Mouse (Mus musculus): ENCODE data around the gene Gm28048. TPM values are rescaled to one million over a fixed set of nuclear protein-coding genes. Genes with fewer than 3 reads are reported as not detected.

The Gm28048 gene
- total RNA-seq, 2 experiments from 2014 or later: 9.3 to 11.1 TPM

DNA sequence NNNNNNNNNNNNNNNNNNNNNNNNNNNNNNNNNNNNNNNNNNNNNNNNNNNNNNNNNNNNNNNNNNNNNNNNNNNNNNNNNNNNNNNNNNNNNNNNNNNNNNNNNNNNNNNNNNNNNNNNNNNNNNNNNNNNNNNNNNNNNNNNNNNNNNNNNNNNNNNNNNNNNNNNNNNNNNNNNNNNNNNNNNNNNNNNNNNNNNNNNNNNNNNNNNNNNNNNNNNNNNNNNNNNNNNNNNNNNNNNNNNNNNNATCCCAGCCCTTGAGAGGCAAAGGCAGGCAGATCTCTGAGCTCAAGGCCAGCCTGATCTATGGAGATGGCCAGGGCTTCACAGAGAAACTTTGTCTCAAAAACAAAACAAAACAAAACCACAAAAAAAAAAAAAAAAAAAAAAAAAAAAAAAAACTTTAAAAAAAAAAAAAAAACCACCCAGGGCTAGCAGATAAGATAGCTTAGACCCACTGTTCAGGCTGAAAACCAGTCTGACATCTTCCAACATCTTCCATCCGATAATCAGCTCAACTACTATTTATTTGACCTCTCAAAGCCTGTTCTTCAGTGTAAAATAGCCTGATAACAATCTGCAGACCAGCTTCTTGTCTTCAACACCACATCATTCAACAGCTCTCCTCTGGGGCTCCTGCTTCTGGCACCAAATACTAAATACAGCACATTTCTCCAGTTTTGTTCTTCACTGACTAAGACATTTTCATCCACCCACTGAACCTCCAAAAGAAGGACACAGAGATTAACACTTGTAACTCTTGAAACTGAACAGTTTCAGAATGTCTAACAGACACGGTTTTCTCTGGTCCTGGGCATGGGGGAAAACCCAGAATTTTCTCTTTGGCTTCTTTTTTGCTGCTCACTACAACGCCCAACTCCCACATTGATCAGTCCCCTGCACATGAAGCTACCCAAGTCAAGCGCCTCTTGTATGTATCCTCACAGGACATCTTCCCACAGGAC lies 136.9 kb downstream of the Gm28048 start:
- Histone ChIP-seq H3K4me3 (no peak overlapping the region), H3K27ac (no peak overlapping the region)
- TF ChIP-seq CTCF (conservative IDR thresholded peaks at IDR 0.05): no peak
- no peak for DNase-seq (ENCODE audit: low spot score in 2 of 2)

DNA sequence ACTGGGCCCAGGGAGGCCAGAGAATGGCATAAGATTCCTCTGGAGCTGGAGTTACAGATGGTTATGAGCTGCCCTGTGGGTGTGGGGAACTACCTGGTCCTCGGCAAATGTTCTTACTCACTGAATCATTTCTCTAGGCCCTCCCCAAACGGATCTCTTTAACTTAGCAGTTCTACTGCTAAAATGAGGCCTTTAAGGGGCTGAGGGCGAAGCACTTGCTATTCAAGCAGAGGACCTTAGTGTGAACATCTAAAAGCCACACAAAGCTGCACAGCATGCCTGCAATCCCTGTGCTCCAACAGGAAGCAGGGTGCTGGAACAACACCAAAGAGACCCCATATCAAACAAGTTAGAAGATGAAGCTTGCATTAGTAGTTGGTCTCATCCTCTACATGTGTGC lies 142.4 kb downstream of the Gm28048 start:
- H3K4me3 ChIP-seq: no peak overlapping the region
- H3K27ac ChIP-seq: no peak overlapping the region
- TF ChIP-seq CTCF (conservative IDR thresholded peaks at IDR 0.05): no peak
- DNase-seq (ENCODE audit: low spot score in 2 of 2): no peak

DNA sequence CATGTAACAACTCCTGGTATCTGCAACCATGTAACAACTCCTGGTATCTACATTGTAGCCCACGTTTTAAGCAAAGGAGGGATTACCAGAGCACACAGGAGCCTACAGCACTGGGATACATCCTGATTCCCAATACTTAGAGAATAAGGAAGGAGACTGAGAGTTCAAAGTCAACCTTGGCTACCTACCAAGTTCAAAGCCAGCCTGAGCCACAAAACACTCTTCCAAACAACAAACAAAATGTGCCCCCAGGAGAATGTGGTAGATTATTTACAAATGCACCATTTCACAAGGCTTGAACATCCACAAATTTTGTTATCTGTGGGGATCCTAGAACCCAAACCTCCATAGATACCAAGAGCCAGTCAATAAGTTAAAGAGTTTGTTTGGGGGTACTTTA lies 143.5 kb downstream of the Gm28048 start:
- no peak for TF ChIP-seq CTCF (conservative IDR thresholded peaks at IDR 0.05)
- Histone ChIP-seq H3K27ac (no peak overlapping the region), H3K4me3 (no peak overlapping the region)
- DNase-seq (ENCODE audit: low spot score in 2 of 2): no peak

DNA sequence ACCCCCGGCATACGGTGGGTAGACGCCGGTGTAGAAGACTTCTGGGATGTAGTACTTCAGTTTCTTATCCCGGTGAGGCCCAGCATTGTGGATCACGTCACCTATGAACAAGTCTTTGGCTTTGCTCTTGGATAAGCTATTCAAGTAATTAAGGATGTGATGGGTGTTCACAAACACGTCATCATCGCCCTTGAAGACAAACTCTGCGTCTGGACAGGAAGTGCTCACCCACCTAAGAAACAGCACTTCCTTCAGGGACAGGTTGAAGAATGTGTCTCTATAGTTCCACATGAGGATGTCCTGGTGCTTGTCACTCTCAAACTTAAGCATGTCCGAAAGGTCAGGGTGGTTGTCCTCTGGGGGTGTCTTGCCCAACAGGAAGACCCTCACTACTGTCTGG lies 145.6 kb downstream of the Gm28048 start:
- Histone ChIP-seq H3K4me3 (no peak overlapping the region), H3K27ac (no peak overlapping the region)
- DNase-seq (ENCODE audit: low spot score in 2 of 2): no peak
- TF ChIP-seq CTCF (conservative IDR thresholded peaks at IDR 0.05): no peak

DNA sequence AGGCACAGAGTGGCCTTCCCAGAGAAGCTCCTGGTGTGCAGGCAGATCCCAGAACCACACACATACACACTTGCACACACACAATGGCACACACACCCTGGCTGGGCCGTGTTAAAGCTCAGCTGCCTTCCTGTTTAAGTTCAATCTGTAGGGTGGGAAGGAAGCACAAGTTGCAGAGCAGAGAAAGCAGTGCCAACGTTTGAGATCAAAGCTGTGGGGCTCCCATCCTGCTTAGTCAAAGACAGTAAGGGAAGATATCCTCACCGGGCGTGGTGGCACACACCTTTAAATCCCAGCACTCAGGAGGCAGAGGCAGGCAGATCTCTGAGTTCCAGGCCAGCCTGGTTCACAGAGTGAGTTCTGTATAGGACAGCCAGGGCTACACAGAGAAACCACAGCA lies 149.3 kb downstream of the Gm28048 start:
- no peak for TF ChIP-seq CTCF (conservative IDR thresholded peaks at IDR 0.05)
- DNase-seq (ENCODE audit: low spot score in 2 of 2): no peak
- Histone ChIP-seq H3K27ac (no peak overlapping the region), H3K4me3 (no peak overlapping the region)

DNA sequence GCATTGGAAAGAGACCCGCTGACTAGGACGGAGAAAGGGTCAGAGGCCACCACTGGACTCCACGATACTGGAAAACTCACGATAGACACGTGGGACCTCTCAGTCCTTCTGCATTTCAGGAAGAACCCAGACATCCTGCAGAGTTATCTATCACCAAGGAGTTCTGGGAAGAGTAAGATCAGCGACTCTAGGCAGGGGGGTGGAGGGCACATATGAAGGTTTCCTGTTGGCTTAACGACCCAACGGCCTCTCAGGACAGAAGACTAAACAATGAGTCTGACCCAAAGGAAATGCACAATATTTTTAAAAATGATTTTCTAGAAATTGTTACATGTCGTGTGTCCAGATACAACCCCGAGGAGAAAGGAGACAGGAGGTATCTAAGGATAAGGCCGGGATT lies 150.0 kb downstream of the Gm28048 start:
- DNase-seq (ENCODE audit: low spot score in 2 of 2): no peak

DNA sequence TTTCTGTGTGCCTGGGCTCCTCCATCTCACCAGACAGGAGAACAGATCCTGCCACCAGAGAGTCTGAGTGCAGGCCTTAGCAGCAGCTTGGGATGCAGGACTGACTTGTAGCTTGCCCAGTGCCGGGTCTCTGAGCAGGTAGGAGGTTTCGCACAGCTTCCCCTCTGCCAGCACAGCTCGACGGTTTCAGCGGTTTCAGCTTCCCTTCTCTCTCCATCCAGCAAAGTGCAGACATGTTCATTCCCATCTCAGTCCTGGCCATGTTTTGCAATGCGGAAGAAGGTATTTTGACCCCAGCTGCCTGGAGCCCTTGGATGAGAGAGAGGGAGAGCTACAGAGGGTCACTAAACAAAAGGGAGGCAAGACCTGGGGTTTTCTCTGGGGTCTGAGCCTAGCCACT lies 151.2 kb downstream of the Gm28048 start:
- no peak for TF ChIP-seq CTCF (conservative IDR thresholded peaks at IDR 0.05)
- Histone ChIP-seq H3K27ac (peak overlapping the region; percentile 54), H3K4me3 (no peak overlapping the region)
- no peak for DNase-seq (ENCODE audit: low spot score in 2 of 2)

More for the DNA sequence above, 150.0 kb downstream of the Gm28048 start:
- Histone ChIP-seq H3K27ac (no peak overlapping the region), H3K4me3 (no peak overlapping the region)
- TF ChIP-seq CTCF (conservative IDR thresholded peaks at IDR 0.05): no peak

DNA sequence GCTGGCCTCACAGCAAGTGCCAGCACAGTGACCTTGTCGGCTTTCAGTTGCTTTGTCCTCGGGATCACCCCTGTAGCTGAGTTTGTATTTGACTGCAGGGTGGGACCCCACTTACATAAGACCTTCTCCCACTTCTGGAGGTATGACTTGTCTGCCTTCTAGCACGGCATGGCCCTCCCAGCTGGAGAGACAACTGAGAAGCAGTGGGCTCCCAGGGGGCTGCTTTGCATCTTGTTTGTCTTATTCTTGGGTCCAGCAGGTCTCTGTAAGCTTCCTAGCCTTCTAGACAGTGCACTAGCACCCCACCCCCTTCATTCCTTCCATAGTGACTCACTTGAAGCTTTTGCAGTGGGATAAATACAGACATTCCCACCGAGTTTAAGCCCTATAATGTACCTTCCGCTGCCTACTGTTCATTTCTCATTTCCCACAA lies 151.7 kb downstream of the Gm28048 start:
- H3K4me3 ChIP-seq: no peak overlapping the region
- H3K27ac ChIP-seq: peak overlapping the region; percentile 54
- DNase-seq (ENCODE audit: low spot score in 2 of 2): no peak
- TF ChIP-seq CTCF (conservative IDR thresholded peaks at IDR 0.05): no peak

DNA sequence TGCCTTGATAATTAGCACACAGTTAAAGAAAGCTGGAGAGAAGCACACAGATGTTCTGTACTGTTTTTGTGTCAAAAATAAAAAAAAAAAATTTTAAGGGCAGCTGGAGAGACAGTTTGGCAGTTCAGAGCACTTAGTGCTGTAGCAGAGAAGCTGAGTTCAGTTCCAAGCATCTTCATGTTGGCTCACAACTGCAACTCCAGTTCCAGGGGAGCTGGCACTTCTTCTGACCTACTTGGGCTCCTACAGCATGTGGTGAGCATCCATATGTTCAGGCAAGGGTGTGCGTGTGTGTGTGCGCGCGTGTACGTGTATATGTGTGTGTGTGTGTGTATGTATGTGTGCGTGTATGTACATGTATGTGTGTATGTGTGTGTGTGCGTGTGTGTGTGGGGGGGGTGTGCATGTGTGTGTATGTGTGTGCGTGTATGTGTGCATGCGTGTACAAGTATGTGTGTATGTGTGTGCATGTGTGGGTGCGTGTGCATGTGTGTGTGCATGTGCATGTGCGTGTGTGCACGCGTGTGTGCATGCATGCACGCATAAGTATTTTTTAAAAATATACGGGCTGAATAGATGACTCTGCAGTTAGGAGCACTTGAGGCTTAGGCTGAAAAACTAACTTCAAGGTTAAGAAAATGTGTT lies 152.8 kb downstream of the Gm28048 start:
- no peak for TF ChIP-seq CTCF (conservative IDR thresholded peaks at IDR 0.05)
- Histone ChIP-seq H3K4me3 (no peak overlapping the region), H3K27ac (no peak overlapping the region)
- no peak for DNase-seq (ENCODE audit: low spot score in 2 of 2)

DNA sequence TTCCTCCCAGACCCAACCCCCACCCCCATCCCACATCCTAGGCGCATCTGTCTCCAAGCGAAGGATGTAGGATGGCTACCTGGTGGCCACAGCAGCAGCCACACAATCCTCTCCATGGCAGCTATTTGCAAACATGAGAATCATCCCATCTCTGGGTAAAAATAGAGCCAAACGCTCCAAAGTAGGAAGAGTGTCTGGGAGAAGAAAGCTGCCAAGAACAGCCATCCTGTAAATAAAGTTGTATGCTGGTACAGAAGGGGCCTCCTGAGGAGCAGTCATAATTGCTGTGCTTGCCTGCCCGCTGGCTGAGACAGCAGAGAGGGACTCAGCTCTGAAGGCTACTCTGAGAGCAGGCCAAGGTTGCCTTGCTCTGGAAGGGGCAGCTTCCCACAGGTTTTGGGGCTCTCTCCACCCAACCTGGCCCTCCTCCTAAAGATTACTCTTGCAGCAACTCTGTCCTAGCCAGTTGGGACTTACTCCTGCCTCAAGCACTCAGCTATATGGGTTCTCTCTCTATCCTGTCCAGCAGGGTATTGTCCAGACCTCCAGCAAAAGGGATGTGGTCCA lies 154.3 kb downstream of the Gm28048 start:
- Histone ChIP-seq H3K4me3 (no peak overlapping the region), H3K27ac (no peak overlapping the region)
- DNase-seq (ENCODE audit: low spot score in 2 of 2): no peak
- TF ChIP-seq CTCF (conservative IDR thresholded peaks at IDR 0.05): no peak

DNA sequence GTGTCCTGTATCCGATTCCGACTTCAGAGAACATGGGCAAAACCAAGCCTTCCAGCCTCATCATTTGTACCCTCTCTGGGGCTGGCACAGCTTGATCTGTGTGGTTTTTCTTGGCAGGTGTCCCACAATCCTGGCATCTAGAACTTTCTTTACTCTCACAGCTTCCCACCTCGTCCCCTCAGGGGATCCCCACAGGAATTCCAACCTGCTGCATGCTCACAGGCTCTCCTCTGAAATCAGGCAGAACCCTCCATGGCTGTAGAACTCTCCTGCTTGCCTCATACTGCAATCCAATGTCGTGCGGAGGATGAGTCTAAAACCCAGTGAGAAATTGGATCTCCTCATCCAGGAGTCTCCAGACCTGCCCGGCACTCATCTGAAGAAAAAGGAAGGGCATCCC lies 155.2 kb downstream of the Gm28048 start:
- no peak overlapping the region for H3K27ac ChIP-seq
- no peak overlapping the region for H3K4me3 ChIP-seq
- no peak for TF ChIP-seq CTCF (conservative IDR thresholded peaks at IDR 0.05)
- no peak for DNase-seq (ENCODE audit: low spot score in 2 of 2)

DNA sequence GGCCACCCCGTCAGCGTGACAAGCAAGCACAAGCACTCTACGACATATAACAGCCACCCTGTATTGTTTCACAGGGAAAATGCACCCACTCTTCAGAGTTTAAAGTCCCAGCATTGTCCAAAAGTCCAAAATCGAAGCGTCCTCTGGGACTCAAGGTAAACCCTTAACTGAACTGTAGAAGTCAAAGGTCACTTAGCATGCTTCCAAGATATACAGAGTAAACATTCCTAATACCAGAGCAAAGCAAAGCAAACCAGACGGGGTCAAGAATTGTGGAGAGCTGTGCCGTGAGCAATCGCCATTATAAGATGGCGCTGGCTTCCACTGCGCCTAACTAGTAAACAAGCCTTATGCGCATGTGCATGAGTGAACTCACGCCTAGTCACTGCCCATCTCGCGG lies 155.8 kb downstream of the Gm28048 start:
- TF ChIP-seq CTCF (conservative IDR thresholded peaks at IDR 0.05): no peak
- no peak overlapping the region for H3K27ac ChIP-seq
- no peak overlapping the region for H3K4me3 ChIP-seq
- no peak for DNase-seq (ENCODE audit: low spot score in 2 of 2)

DNA sequence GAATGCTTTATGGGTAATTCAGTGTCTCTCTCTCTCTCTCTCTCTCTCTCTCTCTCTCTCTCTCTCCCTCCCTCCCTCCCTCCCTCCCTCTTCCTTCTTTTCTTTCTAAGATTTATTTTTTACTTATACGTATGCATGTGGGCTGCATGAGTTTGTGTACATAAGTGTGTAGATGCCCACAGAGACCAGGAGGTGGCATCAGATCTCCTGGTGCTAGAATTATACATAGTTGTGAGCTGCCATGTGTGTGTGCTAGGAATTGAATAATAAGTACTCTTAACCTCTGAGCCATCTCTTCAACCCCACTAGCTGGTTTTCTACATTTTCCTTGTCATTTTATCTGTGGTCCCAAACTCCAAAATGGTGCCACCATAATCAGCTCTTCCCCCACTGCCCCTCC lies 156.3 kb downstream of the Gm28048 start:
- Histone ChIP-seq H3K27ac (no peak overlapping the region), H3K4me3 (no peak overlapping the region)
- DNase-seq (ENCODE audit: low spot score in 2 of 2): no peak
- peak; percentile 20; the same call in 1 of the 2 replicates for TF ChIP-seq CTCF (conservative IDR thresholded peaks at IDR 0.05)
